Mouse (Mus musculus) cerebellum, adult 11-12 months (tissue): ENCODE results near the gene Pou6f1.
A peak's percentile ranks its signal among the peaks of the same experiment; 100 is the strongest.
"Not testable (repeated sequence)": the region's sequence is repeated elsewhere in the genome, so short reads cannot be mapped to it uniquely, and the experiment has no call there.

ENCODE experiments used
- DNase-seq: peaks from one replicate; pipeline ENCODE4 v3.0.0; 2022

The Pou6f1 gene

GRCm38 (mm10) chr15:100599276-100600046, at the start of gene Pou6f1:
Gene Pou6f1, minus strand, starts transcription at chr15:100599984.
- DNase-seq: peak; percentile 66

- DNase-seq: peak; percentile 81
These were observed 46.4 kb upstream of the Pou6f1 start for GRCm38 (mm10) chr15:100646161-100646560.

GRCm38 (mm10) chr15:100642451-100642850, 42.7 kb upstream of the Pou6f1 start:
- no peak for DNase-seq

GRCm38 (mm10) chr15:100641226-100641810, 41.5 kb upstream of the Pou6f1 start:
- DNase-seq: no peak

- no peak for DNase-seq
These were observed 40.4 kb upstream of the Pou6f1 start for GRCm38 (mm10) chr15:100639972-100640750.

- no peak for DNase-seq
These were observed 37.9 kb upstream of the Pou6f1 start for GRCm38 (mm10) chr15:100637661-100638060.

GRCm38 (mm10) chr15:100636700-100637501, 37.1 kb upstream of the Pou6f1 start, which contains the start of gene Smagp:
Gene Smagp, minus strand, starts transcription at chr15:100636940.
- DNase-seq: no peak

GRCm38 (mm10) chr15:100635851-100636645, 36.3 kb upstream of the Pou6f1 start:
- DNase-seq: no peak

GRCm38 (mm10) chr15:100635239-100635638, 35.5 kb upstream of the Pou6f1 start:
- DNase-seq: no peak

- no peak for DNase-seq
These were observed 33.6 kb upstream of the Pou6f1 start for GRCm38 (mm10) chr15:100633341-100633740.

GRCm38 (mm10) chr15:100632323-100632722, 32.5 kb upstream of the Pou6f1 start:
- no peak for DNase-seq

- no peak for DNase-seq
These were observed 31.8 kb upstream of the Pou6f1 start for GRCm38 (mm10) chr15:100631454-100632170.

GRCm38 (mm10) chr15:100630126-100630525, 30.3 kb upstream of the Pou6f1 start:
- DNase-seq: no peak

- DNase-seq: no peak
These were observed 29.0 kb upstream of the Pou6f1 start for GRCm38 (mm10) chr15:100628797-100629196.

GRCm38 (mm10) chr15:100627774-100628370, 28.1 kb upstream of the Pou6f1 start:
- no peak for DNase-seq

GRCm38 (mm10) chr15:100627287-100627686, 27.5 kb upstream of the Pou6f1 start:
- no peak for DNase-seq

- DNase-seq: no peak
These were observed 24.7 kb upstream of the Pou6f1 start for GRCm38 (mm10) chr15:100624435-100624834.

- no peak for DNase-seq
These were observed 24.0 kb upstream of the Pou6f1 start for GRCm38 (mm10) chr15:100623754-100624153.

- DNase-seq: no peak
These were observed 22.4 kb upstream of the Pou6f1 start for GRCm38 (mm10) chr15:100622164-100622563.

- DNase-seq: not testable (repeated sequence)
These were observed 21.9 kb upstream of the Pou6f1 start for GRCm38 (mm10) chr15:100621671-100622070.

GRCm38 (mm10) chr15:100619200-100619599, 19.4 kb upstream of the Pou6f1 start:
- DNase-seq: no peak
